Mouse (Mus musculus): ENCODE data around the gene Gm20696.
A peak's percentile ranks its signal among the peaks of the same experiment; 100 is the strongest.

The Gm20696 gene

DNA sequence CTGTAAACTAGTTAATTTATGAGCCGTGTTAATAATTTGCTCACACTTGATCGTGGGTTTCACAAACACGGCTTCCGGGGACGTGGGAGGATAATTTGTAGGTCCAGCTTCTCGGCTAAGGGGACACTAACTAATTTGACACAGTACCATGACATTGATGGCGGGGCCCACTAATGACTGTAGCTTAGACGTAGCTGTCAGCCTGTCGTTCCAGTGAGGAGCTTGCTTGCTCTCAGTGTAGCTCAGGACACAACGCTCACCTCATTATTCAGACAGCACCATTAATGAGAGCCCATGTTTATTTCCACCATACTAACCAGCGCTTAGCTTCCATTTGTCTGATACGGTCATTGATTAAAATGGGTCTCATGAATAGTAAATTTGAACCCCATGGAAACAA is 356.1 kb downstream of the Gm20696 start:
- no peak for DNase-seq

DNA sequence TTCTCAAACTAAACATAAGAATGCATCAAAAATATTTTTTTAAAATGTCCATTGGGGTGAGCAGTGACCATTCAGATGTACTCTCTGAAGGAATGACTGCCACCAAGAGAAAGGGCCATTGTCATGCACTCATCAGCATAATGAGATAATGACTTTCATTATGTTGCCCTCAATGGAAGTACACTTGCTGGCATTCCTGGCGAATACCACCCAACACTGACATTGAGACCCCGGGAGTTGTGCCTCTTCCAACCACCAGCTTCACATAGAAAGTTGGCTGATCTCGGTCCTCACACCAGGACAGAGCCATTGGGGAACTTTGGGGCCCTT is 356.5 kb downstream of the Gm20696 start:
- no peak for DNase-seq

DNA sequence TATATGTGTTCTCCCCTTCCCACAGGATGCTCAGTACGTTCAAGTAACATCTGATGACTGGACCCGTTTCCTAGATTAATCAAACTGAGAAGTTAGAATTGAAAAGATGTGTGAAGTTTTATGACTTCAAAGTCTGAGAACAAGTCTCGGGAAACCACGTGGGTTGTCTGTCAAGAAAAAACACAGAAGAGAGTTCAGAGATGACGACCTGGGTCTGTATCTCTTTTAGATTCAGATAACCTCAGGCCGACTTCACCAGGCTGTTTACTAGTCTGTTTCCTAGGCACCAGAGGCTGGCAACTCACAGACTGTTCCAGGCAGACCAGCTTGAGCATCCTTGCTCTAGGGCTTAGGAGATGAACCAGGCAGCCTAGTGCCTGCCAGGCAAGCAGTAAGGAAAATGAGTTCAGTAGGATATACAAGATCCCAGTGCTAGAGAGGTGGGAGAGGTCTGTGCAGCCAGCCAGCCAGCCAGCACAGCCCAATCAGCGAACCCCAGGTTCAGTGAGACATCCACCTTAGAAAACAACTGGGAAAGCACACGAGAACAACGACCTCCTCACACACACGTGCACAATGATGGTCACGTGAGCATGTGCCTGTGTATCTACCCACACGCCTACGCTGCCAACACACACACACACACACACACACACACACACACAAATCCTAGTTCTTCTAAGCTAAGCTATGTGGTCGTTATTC is 357.0 kb downstream of the Gm20696 start:
- DNase-seq, result no peak

DNA sequence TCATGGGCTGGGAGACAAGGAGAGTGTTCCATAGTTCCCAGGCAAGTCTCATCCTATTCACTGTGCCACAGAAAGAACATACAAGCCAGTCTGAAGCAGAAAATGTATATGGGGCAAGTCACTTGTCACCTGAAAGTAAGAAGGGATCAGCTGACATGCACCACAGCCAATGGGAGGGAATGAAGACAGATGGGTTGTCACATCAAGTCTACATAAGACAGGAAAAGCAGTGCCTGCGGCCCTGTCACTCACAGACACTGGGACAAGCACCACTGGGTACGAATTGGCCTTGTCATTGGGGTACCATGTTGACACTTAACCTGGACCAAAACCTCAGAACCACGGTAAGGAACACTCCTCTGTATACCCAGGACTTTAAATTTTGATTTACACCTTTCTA is 360.8 kb downstream of the Gm20696 start:
- peak; percentile 62 for DNase-seq

DNA sequence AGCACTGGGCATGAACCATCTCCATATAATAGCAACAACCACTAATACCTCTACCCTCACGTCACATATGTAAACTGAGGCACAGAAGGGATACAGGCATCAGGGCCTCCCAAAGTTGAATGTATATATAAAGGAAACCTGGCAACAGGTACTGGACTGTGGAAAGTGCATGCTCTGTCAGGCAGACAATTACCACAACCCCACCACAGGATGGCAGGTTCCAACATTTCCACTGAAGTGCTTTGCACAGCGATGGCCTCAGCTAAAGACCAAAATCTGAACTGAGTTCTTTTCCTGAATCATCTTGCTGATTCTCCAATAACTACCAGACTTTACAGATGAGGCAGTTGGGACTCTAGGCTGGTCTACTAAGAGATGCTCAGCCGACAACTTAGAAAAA is 361.4 kb downstream of the Gm20696 start:
- peak; percentile 62 for DNase-seq

DNA sequence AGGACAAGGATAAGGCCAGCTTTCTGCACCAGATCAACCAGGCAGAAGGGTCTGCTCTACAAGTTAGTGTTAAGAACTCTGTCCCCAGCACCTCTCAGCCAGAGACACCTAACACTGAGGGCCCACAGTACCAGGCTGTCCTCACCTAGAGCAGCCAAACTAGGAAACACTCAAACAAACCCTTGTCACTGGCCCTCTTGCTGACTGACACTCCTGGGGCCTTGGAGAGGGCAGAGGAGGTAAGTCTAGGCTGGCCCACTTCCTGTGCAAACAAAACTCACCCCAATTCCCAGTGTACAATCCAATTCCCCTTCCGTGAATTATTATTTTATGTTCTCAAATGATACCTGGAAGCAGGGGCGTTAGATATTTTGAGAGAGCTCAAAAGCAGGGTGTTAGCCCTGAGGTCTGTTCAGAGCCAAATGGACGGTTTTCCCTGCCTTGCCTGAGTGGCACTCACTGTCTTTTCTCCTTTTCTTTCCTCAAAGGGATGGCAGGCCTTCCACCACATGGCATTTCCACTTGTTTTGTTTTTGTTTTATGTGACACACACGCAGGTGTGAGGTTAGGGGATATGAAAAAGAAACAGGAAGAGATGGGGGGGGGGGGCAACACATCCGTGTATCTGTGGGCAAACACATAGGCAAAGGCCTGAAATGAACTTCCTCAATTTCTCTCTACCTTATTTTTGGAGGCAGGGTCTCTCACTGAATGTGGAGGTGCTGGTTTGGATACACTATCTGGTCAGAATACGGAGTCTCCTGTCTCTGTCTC is 363.7 kb downstream of the Gm20696 start:
- DNase-seq, result peak; percentile 84

DNA sequence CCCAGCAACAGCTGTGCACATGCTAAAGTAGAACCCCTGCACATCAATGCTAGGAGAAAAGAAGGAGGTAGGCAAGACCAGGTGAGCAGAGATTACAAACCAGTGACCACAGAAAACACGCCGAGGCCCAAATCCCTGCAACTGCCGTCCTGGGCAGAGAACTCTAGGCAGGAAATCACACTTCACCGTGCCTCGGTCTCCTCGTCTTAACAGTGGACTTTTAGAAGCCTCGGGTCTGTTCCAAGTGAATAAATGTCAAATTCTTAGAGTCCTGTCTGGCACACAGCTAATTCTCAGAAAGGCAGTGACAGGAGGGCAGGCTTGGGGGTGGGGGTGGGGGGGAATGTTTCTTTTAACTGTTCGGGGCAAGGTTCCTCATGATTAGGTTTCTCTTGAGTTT is 364.7 kb downstream of the Gm20696 start:
- peak; percentile 77 for DNase-seq

DNA sequence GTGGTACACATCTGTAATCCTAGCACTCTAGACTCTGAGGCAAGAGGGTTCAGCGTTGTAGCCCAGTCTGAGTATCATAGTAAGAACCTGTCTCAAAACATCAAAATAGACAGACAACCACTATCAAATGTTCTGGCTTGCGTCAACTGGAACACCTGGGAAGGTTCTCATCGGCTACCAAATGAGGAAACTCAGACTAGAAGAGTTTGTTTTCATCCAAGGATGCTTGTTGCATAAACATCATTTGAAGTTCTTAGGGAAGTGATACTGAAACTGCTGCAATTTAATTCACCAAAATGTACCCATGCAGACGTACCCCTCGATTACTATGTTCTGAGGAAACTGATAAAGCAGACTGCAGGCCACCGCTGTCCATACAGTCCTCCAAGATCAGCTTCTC is 366.4 kb downstream of the Gm20696 start:
- no peak for DNase-seq

DNA sequence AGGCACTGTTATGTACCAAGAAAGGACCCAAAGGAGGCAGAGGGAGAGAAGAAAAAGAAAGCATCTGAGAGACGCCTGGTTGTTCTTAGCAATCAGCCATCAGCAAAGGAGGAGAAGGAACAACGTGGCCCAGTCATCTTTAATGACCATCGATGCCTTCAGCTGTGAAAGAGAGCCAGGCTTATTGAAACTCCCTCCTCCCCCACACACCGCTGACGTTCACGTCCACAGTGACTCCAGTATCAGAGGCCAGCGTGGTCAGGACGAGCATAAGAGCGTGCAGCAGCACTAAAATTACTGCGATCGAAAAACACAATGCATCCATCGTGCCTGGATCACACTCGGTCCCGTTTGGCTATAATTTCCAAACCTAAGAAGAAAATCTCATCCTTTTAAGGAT is 367.4 kb downstream of the Gm20696 start:
- no peak for DNase-seq

DNA sequence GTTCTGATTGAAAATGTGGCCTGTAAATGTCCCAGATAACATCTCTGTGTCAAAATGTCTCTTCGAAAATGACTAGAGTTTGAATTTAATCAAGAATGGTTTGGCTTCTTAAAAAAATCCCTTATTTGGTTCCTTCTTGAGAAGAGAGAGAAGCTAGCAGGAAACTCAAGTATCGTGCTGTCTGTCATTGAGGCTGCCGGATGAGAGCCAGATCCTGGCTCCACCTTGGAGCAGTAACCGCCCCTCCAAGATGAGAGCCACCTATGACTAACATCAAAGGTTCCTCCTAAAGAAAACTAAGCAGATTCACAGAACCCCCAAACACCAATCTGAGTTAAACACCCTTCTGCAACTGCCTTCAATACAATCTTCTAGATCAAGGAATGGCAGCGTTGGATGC is 369.1 kb downstream of the Gm20696 start:
- no peak for DNase-seq

DNA sequence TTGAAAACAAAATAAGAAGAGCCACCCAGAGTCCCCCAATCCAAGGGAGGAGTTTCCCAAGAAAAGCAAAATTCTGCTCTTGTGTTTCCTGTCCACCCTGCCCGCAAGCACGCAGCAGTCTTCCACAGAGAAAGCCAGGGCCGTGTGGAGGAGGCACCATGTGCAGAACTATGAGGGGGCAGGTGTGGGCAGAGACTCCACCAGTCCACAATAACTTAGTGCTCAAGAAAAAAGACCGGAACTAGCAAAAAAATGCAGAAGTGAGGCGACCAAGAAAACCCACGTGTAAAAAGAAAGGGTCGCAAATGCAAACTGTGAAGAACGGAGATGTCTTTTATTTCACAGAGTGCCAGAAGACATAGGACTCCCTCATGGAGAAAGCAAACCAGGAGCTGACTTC is 371.1 kb downstream of the Gm20696 start:
- DNase-seq, result peak; percentile 91

DNA sequence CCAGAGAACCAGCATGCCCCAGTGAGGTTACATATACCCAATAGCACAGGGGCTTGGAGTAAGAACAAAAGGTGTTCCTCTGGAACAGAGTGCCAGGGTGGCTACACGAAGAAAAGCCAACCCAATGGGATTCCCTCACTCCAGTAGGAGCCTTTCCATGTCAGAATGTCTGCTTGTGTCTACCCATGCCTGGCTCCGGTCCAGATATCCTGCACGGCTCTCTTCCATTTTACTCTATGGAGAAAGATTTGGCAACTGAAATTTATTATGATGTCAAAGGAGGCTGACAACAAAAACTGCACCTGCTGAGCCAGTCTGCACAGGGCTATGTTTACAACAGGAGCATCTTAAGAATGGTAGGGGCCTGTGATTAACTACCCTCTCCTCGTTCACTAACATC is 377.4 kb downstream of the Gm20696 start:
- no peak for DNase-seq

DNA sequence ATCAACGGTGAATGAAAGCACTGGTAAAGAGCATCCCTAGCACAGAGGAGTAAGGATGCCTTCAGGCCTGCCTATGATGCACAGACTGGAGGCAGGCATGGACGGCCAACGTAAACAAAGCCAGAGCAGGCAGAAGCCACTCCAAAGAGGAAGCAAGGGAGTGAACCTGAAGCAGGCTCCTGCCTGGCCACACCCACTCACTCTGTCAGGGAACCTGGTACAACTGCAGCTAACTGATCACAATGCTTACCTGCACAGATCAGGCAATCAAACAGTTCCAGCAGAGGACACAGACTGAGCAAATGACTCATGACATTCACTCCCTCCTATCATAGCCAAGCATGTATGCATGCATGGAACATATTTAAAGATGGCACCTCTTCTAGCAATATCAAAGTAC is 381.6 kb downstream of the Gm20696 start:
- no peak for DNase-seq

DNA sequence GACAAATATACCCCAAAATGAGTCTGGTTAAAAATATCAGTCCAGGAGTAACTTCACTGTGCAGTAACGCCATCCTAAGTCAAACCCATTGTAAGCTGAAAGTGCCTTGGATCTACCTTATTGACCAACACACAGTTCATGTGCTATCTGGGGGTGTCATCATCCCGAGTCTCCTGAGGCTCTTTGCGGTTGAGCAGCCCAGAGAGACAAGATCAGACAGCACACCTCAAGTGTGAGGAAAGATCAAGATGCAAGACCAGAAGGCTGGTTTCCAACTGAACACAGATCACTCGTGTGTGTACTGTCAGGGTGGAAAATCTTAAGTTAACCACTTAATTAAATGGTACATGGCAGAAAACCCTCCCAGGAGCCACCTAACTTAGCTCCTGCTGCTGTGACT is 382.6 kb downstream of the Gm20696 start:
- no peak for DNase-seq

DNA sequence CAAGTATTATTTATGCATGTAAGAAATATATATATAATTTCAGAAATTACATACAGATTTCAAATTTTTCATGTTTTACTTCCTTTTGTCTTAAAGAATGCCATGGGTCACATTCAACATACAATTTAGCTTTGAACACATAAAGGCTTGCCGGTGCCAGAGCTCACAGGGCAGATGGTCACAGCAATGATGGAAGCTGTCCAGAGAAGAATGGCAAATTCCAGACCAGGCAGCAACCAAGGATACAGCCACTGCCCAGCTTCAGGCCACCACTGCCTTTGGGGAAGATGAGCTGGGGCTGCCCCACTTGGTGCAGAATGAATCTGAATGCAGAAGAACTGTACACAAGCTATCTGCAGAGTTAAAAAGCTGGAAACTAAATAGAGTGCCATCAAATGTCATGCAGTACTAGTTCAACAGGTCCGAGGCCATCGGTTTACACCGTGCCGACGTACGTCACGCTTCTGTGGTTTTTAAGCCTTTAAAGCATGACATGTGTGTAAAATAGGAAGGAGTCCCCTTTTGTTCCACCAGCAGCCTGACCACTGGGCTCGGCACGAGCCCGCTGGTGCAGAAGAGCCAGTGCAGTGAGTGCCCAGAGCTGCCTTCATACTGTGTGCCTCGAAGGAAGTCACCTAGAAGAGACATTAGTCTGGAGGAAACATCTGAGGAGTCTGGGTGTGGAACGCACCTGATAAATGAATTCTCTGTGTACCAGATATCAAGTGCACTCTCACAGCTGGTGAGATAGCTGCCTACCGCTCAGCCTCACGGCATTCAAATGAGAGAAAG is 383.5 kb downstream of the Gm20696 start:
- no peak for DNase-seq

DNA sequence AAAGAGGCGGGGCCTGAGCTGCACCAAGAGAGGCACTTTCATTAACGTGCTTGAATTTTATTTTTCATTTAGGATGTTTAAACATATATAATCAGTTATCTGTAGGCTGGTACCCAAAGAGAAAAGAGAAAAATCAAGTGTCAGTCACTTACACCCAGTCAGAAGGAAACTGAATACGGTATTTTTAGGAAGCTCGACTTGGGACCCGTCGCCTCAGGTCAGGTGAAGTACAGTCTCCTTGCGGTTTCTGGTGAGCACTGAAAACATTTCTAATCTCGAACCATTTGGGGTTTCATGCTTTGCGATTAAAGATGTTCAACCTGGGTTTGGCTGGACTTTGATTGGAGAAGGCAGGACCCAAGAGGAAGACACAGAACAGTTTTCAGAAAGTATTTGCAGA is 385.2 kb downstream of the Gm20696 start:
- no peak for DNase-seq

DNA sequence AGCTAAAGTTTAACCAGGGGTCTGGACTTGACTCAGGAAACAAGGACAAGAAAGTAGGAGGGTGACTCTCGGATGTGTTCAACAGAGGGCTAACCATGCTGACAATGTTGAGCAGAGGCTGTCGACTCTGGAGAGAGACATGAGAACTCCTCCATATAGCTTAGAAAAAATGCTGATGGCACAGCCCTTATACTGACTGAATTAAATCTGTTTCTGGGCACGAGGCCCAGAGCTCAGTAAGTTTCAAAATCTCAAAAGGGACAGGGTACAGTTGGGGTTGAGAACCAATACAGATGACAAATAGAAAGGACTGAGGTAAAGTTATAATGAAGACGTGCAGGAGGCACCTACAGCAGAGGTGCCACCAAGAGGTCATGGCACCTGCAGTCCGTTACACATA is 386.0 kb downstream of the Gm20696 start:
- DNase-seq, result no peak

DNA sequence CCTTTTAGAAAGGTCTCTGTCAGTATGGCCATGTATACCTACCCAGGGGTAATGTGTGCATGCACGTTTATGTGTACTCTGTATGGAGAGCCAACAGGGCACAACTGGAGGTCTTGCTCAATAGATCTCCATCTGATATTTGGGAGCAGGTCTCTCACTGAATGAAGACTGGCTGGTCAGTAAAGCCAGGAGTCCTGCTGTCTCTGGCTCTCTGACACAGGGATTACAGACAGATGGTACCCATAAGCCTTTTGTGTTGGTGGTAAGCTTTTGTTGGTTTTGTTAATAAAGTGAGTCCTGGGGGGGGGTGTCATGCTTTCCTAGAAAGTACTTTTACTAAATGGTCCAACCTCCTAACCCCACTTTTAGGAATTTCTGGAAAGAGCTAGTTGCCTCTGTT is 389.3 kb downstream of the Gm20696 start:
- no peak for DNase-seq

DNA sequence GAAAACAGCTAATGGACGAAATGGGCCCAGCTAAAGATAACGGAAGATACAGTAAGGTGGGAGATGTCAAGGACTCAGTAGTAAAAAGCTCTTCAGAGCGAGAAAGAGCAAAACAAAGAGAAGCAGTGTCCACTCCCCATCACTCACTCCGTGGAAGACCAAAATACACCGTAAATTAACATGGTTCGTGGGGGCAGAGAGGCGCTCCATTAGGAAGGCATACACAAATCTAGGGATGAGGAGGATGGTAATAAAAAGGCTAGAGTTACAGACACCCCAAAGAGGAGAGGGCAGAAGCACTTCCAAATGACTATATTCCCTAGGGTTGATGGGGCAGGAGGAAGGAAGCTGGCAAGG is 390.3 kb downstream of the Gm20696 start:
- DNase-seq, result no peak

DNA sequence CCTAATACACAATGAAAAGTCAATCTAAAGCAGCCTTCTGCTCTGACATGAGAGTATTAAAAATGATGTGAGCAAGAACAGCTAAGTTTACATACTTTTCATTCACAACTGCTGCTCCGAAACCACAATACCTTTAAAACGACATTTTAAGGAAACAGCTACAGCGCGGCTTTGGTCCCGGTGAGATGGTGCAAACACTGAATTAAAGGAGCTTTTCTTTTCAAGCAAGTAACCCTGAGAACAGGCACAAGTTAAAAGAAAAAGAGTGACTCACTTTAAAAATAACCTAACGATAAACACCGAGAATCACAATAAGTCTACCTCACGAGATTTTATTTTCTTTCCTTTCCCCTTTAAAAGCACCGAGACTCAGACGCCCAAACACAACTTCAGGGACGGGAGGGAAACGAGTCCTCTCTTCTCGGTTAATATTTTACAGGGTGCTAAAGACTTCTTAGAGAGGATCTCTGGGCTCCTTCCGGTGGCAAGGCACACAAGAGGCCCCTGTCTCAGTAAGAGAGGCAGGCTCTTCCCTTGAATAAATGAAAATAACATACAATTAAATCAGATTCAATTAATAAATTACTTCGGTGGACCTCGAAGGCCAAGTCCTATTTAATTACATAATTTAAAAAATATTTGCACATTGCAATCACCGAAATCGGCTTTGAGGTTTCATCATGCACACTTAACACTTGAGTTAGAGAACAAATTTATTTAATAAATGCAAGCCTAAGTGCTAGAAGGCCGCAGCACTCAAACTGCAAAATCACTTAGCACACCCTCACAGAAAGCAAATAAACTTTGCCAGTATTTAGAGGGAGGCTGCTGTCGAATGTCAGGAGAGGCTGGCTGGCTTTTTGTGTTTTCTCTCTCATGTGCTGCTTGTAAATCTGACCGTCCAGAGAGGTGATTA is 391.0 kb downstream of the Gm20696 start:
- no peak for DNase-seq

DNA sequence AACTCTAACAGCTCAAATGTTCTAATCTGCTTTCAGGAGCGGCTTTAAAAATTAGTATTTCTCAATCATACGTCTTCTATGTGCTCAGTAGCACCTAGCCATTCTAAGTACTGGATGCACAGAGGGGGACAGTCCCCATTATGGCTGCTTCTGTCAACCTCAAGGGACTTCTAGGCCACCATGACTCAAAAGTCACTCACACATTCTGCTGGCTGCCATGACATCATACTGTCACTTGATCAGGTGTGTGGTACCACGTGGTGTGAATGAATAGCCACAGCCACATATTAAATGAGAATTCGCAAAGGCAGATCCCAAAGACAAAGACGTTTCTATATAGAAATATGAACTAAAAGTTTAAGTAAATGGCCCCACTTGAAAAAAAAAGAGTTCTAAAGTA is 391.9 kb downstream of the Gm20696 start:
- no peak for DNase-seq

DNA sequence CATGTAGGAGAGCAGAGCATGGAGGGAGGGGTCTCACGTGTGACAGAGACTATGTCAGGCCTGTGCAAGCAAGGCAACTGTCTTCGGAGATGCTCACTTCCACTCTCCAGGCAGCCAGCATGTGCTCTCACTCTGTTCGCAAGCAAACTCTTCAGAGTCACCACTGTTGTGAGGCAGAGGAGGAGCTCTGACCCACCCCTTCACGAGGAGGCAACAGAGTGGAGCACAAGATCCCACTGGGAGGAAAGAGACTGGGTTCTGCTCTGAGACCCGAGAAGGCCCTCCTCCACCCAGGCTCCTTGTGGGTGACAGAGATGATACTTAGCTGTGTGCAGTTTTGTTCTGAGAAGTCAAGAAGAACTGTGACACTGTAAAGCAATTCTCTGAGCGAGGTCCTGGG is 392.4 kb downstream of the Gm20696 start:
- no peak for DNase-seq

DNA sequence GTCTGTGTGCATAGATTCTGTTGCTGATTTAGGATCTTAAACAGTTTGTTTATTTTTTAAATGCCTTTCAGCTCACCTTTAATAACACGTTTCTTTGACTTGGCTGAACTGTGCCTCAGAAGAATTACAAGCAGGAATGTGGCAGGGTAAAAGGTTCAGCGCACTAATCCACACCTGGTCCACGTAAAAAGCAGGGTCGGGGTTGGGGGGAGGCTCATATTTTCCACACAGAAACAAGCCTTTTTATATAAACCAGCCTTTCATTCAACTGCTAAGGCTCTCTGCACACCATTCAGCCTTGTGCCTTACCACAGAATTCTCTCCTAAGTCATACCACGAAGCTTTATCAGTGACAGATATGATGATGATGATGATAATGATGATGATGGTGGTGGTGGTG is 393.4 kb downstream of the Gm20696 start:
- DNase-seq, result no peak

Measured in heart, adult 11 months (tissue).